Mouse (Mus musculus) monocyte, adult 2 months (primary cell): ENCODE data around the gene Hoxd11.

ENCODE experiments used
- DNase-seq, 2 experiments: peaks; one replicate each; pipeline ENCODE4 v3.0.0; 2022; ENCODE audit warnings: low spot score in 2 of 2, low read depth in 1 of 2

The Hoxd11 gene

GRCm38 (mm10) chr2:74707599-74707998 lies 28.2 kb downstream of the Hoxd11 start:
- no peak for DNase-seq

- no peak for DNase-seq
Observed at GRCm38 (mm10) chr2:74708676-74709075, 29.3 kb downstream of the Hoxd11 start.

GRCm38 (mm10) chr2:74709465-74710419 lies 30.4 kb downstream of the Hoxd11 start:
- no peak for DNase-seq

GRCm38 (mm10) chr2:74710929-74711543 lies 31.7 kb downstream of the Hoxd11 start:
- no peak for DNase-seq

- DNase-seq = no peak
Observed at GRCm38 (mm10) chr2:74711721-74712621, 32.6 kb downstream of the Hoxd11 start, which contains the start of the genes Hoxd3 and Hoxd4. Hoxd3 (plus strand) TSS chr2:74711927. Hoxd4 (plus strand) TSS chr2:74711929.

GRCm38 (mm10) chr2:74713239-74714150 lies 34.1 kb downstream of the Hoxd11 start:
- DNase-seq = no peak

- no peak for DNase-seq
Observed at GRCm38 (mm10) chr2:74714156-74714789, 34.9 kb downstream of the Hoxd11 start.

GRCm38 (mm10) chr2:74714881-74715280 lies 35.5 kb downstream of the Hoxd11 start:
- DNase-seq = no peak

GRCm38 (mm10) chr2:74715504-74716241 lies 36.3 kb downstream of the Hoxd11 start:
- peak in 1 of 2 experiments; percentile 31 for DNase-seq

- no peak for DNase-seq
Observed at GRCm38 (mm10) chr2:74720384-74720783, 41.0 kb downstream of the Hoxd11 start.

GRCm38 (mm10) chr2:74720955-74721491 lies 41.7 kb downstream of the Hoxd11 start:
- DNase-seq = no peak

- DNase-seq = no peak
Observed at GRCm38 (mm10) chr2:74721882-74722281, 42.5 kb downstream of the Hoxd11 start.

GRCm38 (mm10) chr2:74722949-74723348 lies 43.6 kb downstream of the Hoxd11 start:
- no peak for DNase-seq

GRCm38 (mm10) chr2:74724244-74725015 lies 45.1 kb downstream of the Hoxd11 start:
- DNase-seq = no peak

GRCm38 (mm10) chr2:74725171-74725570 lies 45.8 kb downstream of the Hoxd11 start:
- DNase-seq = no peak

- no peak for DNase-seq
Observed at GRCm38 (mm10) chr2:74726551-74726950, 47.2 kb downstream of the Hoxd11 start, which contains the start of gene Gm28230. Gm28230 (plus strand) TSS chr2:74726728.

- DNase-seq = no peak
Observed at GRCm38 (mm10) chr2:74726973-74727639, 47.7 kb downstream of the Hoxd11 start.
